Mouse (Mus musculus) liver, postnatal 0 days (tissue): Measurements from ENCODE around the gene Rsph1.

Experiments
- CTCF ChIP-seq: sonication (generic); IDR thresholded peaks from 2 replicates; pipeline ENCODE4 v1.5.1; 2016; ENCODE audit warnings: antibody characterized with exemption, low read depth
- EP300 ChIP-seq: IDR thresholded peaks from 2 replicates; pipeline ENCODE4 v1.6.1; 2016; ENCODE audit warnings: antibody characterized with exemption, low read depth, mild to moderate bottlenecking

GRCm38 (mm10) chr17:31270246-31270645 lies 6.9 kb downstream of the Rsph1 start:
- TF ChIP-seq CTCF (no peak), EP300 (no peak)
